Mouse (Mus musculus) brain, embryonic 14.5 days (tissue): ENCODE results near the gene Igsf8.

Source experiments
- CTCF ChIP-seq: fragments of 200-500 bp; IDR thresholded peaks from 2 replicates; pipeline ENCODE4 v1.5.1; 2012; ENCODE audit warnings: inconsistent platforms, mild to moderate bottlenecking, moderate library complexity, borderline replicate concordance; ENCODE audit not compliant: insufficient read depth, insufficient read length; ENCODE audit errors: extremely low read depth
- POLR2A ChIP-seq: fragments of 200-500 bp; IDR thresholded peaks from 2 replicates; pipeline ENCODE4 v1.6.1; 2012; ENCODE audit warnings: mild to moderate bottlenecking, inconsistent platforms, borderline replicate concordance; ENCODE audit not compliant: poor library complexity, insufficient read depth, insufficient read length, severe bottlenecking; ENCODE audit errors: extremely low read depth

DNA sequence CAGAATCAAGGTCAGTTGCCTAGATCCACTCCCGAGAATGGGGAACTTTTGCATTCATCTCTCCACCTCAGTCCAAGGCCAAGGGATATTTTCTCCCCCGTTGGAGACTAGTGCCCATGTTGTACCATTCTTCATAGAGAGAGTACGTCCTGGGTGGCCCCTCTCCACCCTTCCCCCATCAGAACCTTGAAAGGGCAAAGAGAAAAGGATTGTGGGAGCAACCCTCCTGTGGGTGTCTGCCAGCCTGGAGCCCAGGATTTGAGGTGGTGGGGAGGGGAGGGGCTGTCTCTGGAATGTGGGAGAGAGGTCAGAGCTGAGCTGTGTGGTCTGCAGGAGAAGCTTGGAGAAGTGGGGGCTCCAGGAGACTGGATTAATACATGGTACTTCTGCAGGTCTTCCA lies 82.5 kb downstream of the Igsf8 start:
- no peak for TF ChIP-seq CTCF
- TF ChIP-seq POLR2A = no peak
